Mouse (Mus musculus): ENCODE results near the gene Pknox1.

GRCm38 (mm10) chr17:31564858-31565140 is 265 bp downstream of the Pknox1 start:
- TF ChIP-seq CTCF (IDR thresholded peaks at IDR 0.05; ENCODE audit: borderline replicate concordance, control insufficient read depth, extremely low read depth, insufficient read depth, low read length, poor library complexity), result no peak
- TF ChIP-seq POLR2A (IDR thresholded peaks at IDR 0.05; ENCODE audit: control insufficient read depth, extremely low read depth, insufficient read depth, low read length, poor library complexity), result no peak

Measured in thymus, adult 2 months (tissue).